Mouse (Mus musculus): ENCODE results near the gene Cbx5. TPM values are rescaled to one million over a fixed set of nuclear protein-coding genes. Genes with fewer than 3 reads are reported as not detected.

Gene Cbx5
- polyA plus RNA-seq, 1 experiment: 34.2 TPM

GRCm38 (mm10) chr15:103152890-103153610, 86.6 kb downstream of the Cbx5 start:
- H3K4me1 ChIP-seq (replicated peaks; ENCODE audit: control insufficient read depth, insufficient read depth, low read length): no peaks in the 10 kb centered on the region
- no peaks in the 10 kb centered on the region; the same call in none of the 2 replicates for H3K27me3 ChIP-seq (ENCODE audit: control insufficient read depth, insufficient read depth, low read length)
- TF ChIP-seq POLR2A (IDR thresholded peaks at IDR 0.05; ENCODE audit: control insufficient read depth, extremely low read depth, insufficient read depth, low read length, poor library complexity): no peak
- TF ChIP-seq CTCF (IDR thresholded peaks at IDR 0.05; ENCODE audit: borderline replicate concordance, control insufficient read depth, extremely low read depth, insufficient read depth, low read length, poor library complexity): no peak
- no peak for DNase-seq
- no peak overlapping the region for H3K4me3 ChIP-seq (ENCODE audit: control insufficient read depth, insufficient read depth, low read length)
- WGBS: 51% methylated on average over 4 of the region's 4 CpGs
- H3K36me3 ChIP-seq (ENCODE audit: control insufficient read depth, insufficient read depth, low read length): no peaks in the 10 kb centered on the region
- H3K27ac ChIP-seq (ENCODE audit: control insufficient read depth, insufficient read depth, low read length): no peak overlapping the region

GRCm38 (mm10) chr15:103152371-103152770, 87.2 kb downstream of the Cbx5 start:
- TF ChIP-seq POLR2A (IDR thresholded peaks at IDR 0.05; ENCODE audit: control insufficient read depth, extremely low read depth, insufficient read depth, low read length, poor library complexity): no peak
- no peak for TF ChIP-seq CTCF (IDR thresholded peaks at IDR 0.05; ENCODE audit: borderline replicate concordance, control insufficient read depth, extremely low read depth, insufficient read depth, low read length, poor library complexity)
- H3K4me1 ChIP-seq (replicated peaks; ENCODE audit: control insufficient read depth, insufficient read depth, low read length): no peaks in the 10 kb centered on the region
- H3K4me3 ChIP-seq (ENCODE audit: control insufficient read depth, insufficient read depth, low read length): no peak overlapping the region
- no peak for DNase-seq
- no peaks in the 10 kb centered on the region for H3K36me3 ChIP-seq (ENCODE audit: control insufficient read depth, insufficient read depth, low read length)
- 91% methylated on average over 3 of the region's 3 CpGs for WGBS
- H3K27ac ChIP-seq (ENCODE audit: control insufficient read depth, insufficient read depth, low read length): no peak overlapping the region
- peaks cover 4% of the 10 kb centered on the region for H3K27me3 ChIP-seq (ENCODE audit: control insufficient read depth, insufficient read depth, low read length)

GRCm38 (mm10) chr15:103147779-103148178, 91.8 kb downstream of the Cbx5 start:
- Histone ChIP-seq H3K27me3 (ENCODE audit: control insufficient read depth, insufficient read depth, low read length) (peaks cover 13% of the 10 kb centered on the region), H3K4me1 (replicated peaks; ENCODE audit: control insufficient read depth, insufficient read depth, low read length) (no peaks in the 10 kb centered on the region), H3K4me3 (ENCODE audit: control insufficient read depth, insufficient read depth, low read length) (no peak overlapping the region), H3K36me3 (ENCODE audit: control insufficient read depth, insufficient read depth, low read length) (no peaks in the 10 kb centered on the region), H3K27ac (ENCODE audit: control insufficient read depth, insufficient read depth, low read length) (no peak overlapping the region)
- no peak for TF ChIP-seq CTCF (IDR thresholded peaks at IDR 0.05; ENCODE audit: borderline replicate concordance, control insufficient read depth, extremely low read depth, insufficient read depth, low read length, poor library complexity)
- TF ChIP-seq POLR2A (IDR thresholded peaks at IDR 0.05; ENCODE audit: control insufficient read depth, extremely low read depth, insufficient read depth, low read length, poor library complexity): no peak
- no peak for DNase-seq
- WGBS: 75% methylated on average over 9 of the region's 9 CpGs

- 17% methylated on average over 3 of the region's 3 CpGs for WGBS
- TF ChIP-seq CTCF (IDR thresholded peaks at IDR 0.05; ENCODE audit: borderline replicate concordance, control insufficient read depth, extremely low read depth, insufficient read depth, low read length, poor library complexity) (no peak), POLR2A (IDR thresholded peaks at IDR 0.05; ENCODE audit: control insufficient read depth, extremely low read depth, insufficient read depth, low read length, poor library complexity) (no peak)
- H3K4me3 ChIP-seq (ENCODE audit: control insufficient read depth, insufficient read depth, low read length): no peak overlapping the region
- DNase-seq: no peak
- H3K4me1 ChIP-seq (replicated peaks; ENCODE audit: control insufficient read depth, insufficient read depth, low read length): no peaks in the 10 kb centered on the region
- H3K27me3 ChIP-seq (ENCODE audit: control insufficient read depth, insufficient read depth, low read length): peaks cover 13% of the 10 kb centered on the region
- no peak overlapping the region for H3K27ac ChIP-seq (ENCODE audit: control insufficient read depth, insufficient read depth, low read length)
- no peaks in the 10 kb centered on the region for H3K36me3 ChIP-seq (ENCODE audit: control insufficient read depth, insufficient read depth, low read length)
Observed at GRCm38 (mm10) chr15:103147422-103147690, 92.3 kb downstream of the Cbx5 start.

GRCm38 (mm10) chr15:103146627-103147421, 92.8 kb downstream of the Cbx5 start:
- Histone ChIP-seq H3K4me3 (ENCODE audit: control insufficient read depth, insufficient read depth, low read length) (no peak overlapping the region), H3K4me1 (replicated peaks; ENCODE audit: control insufficient read depth, insufficient read depth, low read length) (no peaks in the 10 kb centered on the region), H3K27me3 (ENCODE audit: control insufficient read depth, insufficient read depth, low read length) (peaks cover 13% of the 10 kb centered on the region), H3K36me3 (ENCODE audit: control insufficient read depth, insufficient read depth, low read length) (no peaks in the 10 kb centered on the region), H3K27ac (ENCODE audit: control insufficient read depth, insufficient read depth, low read length) (no peak overlapping the region)
- TF ChIP-seq CTCF (IDR thresholded peaks at IDR 0.05; ENCODE audit: borderline replicate concordance, control insufficient read depth, extremely low read depth, insufficient read depth, low read length, poor library complexity) (no peak), POLR2A (IDR thresholded peaks at IDR 0.05; ENCODE audit: control insufficient read depth, extremely low read depth, insufficient read depth, low read length, poor library complexity) (no peak)
- DNase-seq: no peak
- 2% methylated on average over 57 of the region's 57 CpGs for WGBS

GRCm38 (mm10) chr15:103145635-103146299, 93.8 kb downstream of the Cbx5 start:
- no peaks in the 10 kb centered on the region for H3K4me1 ChIP-seq (replicated peaks; ENCODE audit: control insufficient read depth, insufficient read depth, low read length)
- WGBS: 88% methylated on average over 11 of the region's 11 CpGs
- no peaks in the 10 kb centered on the region for H3K36me3 ChIP-seq (ENCODE audit: control insufficient read depth, insufficient read depth, low read length)
- TF ChIP-seq POLR2A (IDR thresholded peaks at IDR 0.05; ENCODE audit: control insufficient read depth, extremely low read depth, insufficient read depth, low read length, poor library complexity) (no peak), CTCF (IDR thresholded peaks at IDR 0.05; ENCODE audit: borderline replicate concordance, control insufficient read depth, extremely low read depth, insufficient read depth, low read length, poor library complexity) (no peak)
- H3K27me3 ChIP-seq (ENCODE audit: control insufficient read depth, insufficient read depth, low read length): peaks cover 13% of the 10 kb centered on the region
- DNase-seq: no peak
- no peak overlapping the region for H3K27ac ChIP-seq (ENCODE audit: control insufficient read depth, insufficient read depth, low read length)
- no peak overlapping the region for H3K4me3 ChIP-seq (ENCODE audit: control insufficient read depth, insufficient read depth, low read length)
